Mouse (Mus musculus) urinary bladder, adult 18-20 months (tissue): ENCODE measurements around the gene Mep1a.

ENCODE experiments used
- DNase-seq, 2 experiments: peaks; one replicate each; pipeline ENCODE4 v3.0.0; 2022; ENCODE audit warnings: low spot score in 2 of 2, mixed read lengths in 2 of 2

Gene Mep1a

DNA sequence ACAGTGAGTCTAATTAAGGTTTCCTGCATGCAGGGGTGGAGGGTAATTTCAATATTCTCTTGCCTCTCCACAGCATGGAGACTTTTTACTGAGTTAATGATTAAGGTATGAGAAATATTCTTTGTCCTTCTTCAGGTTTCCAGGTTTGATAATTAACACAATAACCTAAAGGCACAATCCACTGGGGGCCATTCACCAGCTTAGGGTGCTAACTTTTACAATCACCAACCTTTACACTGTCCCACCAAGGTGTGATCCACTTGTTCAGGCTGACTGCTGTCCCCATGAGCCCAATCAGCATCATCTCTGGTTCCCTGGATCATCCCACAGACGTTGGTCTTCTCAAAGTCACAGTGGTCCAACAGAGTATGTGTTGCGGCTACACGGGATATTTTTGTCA, 16.6 kb downstream of the Mep1a start:
- no peak for DNase-seq

DNA sequence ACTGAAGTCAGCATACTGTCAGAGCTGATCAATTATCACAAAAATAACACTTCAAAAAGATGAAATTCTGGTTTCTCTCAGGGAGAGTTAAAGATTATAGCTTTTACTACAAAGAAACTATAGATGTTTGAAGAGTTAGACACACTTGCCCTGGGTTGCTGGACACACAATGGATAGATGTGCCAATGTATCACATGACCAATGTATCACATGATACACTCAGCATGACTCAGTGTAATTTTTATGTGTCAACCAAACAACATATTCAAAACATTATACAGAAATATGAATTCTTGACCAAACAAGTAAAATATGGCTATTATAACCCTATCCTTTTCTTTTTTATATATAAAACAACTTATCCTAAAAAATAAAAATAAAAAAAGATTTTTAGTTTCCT, 25.0 kb downstream of the Mep1a start:
- DNase-seq, result no peak

DNA sequence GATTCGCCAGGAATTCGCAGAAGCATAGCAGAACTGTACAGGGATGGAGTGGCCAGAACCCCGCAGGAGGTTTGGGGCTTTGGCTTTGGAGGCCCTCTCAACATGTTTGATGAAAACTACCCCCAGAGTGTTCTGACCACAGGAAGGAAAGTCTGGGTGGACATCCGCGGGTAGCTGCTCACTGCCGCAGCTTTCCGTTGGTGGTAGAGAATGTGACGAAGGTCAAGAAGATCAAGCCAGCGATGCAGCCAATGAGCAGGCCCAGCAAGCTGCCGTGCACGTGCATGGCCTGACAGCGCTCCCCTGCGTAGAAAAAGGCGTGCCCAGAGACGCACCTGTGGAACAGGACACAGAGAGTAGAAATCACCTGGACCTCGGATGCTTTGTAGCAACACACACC, 27.8 kb downstream of the Mep1a start:
- DNase-seq, result no peak

DNA sequence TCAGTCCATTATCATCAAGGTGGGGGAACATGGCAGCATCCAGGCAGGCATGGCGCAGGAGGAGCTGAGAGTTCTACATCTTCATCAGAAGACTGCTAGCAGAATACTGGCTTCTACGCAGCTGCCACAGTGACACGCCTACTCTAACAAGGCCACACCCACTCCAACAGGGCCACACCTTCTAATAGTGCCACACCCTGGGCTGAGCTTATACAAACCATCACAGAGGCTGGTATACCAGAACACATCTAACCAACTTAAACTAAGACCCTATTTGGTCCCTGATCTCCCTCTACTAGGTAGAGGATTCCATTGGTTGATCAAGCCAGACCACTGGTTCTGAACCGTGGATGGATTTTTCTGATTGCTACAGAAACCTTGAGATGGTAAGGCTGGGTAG, 30.1 kb downstream of the Mep1a start:
- DNase-seq, result no peak

DNA sequence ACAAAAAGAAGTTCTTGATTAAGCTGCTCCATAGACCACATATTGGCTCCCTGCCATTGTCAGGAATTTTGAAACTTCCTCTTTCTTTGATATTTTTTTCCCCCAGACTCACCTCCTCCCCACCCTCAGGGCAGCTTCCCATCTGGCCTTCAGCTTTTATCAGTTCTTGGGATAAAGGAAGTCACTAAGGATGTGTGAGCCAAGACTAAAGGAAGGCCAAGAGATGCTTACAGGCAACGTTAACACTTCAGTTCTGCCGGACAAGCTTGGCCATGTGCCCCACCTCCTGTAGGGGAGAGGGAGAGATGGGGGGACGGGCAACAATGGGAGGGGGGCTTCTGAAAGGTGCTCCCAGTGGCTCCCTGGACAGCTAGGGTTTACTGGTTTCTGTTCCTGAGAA, 32.6 kb downstream of the Mep1a start:
- no peak for DNase-seq

DNA sequence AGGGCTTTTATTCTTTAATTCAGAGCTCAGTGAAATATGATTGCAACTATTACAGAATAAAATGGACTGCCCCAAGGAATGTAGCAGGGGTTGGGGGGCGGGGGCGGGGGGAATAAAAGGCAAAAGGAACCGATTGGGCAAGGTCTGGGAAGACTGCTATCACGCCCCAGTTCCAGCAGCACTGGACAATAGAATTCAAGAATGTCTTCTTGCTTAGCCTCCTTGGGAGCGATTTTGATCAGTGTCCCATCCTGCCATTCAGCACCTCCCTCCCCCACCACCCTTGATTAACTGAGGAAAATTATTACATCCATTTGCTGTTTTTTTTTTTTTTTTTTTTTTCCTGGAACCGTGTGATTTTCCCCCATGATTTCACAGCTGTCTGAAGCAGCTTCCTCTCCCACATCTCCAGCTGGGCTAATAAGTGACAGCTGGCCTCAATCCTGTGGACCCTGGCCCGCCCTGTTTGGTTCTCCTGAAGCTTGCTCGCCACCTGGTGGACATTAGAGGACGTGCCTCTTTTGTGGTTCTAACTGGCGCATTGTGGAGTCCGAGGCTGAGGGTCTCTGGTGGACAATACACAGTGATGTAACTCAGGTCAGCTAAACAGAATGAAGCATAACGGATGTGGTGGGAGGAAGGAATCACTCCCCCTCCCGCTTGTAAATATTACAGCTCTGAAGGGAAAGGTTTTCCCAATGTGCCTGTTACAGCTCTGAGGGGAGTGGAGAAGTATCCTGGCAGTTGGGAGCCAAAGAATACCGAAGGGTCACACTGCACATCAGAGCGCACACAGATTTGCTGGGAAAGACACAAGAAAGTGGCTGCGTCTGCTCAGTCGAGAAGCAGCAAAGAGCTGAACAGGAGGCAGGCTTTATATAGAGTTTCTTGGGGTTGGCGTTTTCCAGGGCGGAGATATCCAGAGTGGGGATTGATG, 42.1 kb downstream of the Mep1a start:
- peak; percentile 29 to 37 for DNase-seq

DNA sequence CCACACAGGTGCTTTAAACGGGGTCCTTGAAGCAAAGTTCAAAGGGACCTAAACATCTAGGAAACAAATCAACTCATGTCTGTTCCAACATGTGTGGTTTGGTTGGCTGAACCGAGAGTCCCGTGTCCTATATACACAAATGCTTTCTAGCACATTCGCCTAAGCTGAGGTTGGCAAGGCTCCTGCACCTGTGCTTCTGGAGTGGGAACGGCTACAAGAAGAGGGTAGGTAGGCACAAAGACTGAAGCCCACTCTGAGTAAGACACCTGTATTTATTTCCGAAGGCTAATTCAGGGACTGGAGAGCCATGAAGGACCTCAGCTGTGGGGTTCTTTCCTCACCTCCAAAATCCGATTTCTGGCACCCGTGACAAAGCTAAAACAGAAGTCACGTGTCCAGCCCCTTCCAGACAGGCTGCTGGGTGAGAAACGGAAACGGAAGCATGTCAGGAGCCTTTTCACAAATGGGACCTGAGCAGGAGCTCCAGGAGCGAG, 42.8 kb downstream of the Mep1a start:
- no peak for DNase-seq

DNA sequence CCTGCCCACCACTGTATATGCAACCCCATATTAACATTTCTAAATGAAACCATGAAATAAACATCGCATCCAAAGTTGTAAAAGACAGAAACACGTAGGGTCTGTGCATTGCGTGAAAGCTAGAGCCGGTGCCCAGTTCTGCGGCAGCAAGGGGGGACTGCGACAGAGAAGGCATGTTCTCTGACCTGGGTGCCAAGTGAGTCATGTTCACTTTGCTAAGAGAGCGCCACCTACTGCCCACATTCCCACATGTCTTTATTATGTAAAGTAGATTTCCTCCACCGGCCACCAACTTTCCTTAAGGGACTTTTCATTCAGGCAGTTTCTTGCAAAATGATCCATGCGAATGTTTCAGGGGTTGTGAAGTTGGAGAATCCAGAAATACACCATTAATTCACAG, 44.0 kb downstream of the Mep1a start:
- peak; percentile 46 to 67 for DNase-seq

DNA sequence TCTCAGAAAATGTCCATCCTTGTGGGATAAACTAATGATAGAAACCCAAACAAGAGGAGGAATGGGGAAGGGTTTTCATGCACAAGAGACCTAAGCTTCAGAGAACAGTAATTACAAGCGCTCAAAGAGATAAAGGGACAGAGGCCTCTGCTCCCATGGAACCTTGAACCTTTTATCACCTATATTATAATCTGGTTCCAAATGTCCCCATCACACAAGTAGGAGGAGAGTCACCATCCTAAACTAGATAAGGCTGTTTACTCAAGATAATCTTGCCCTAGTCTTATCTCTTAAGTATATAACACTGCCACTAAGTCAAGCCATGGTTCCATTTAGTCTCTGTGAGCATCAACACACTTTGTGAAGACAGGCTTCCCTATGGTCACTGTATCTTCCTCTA, 51.4 kb downstream of the Mep1a start:
- DNase-seq, result no peak

DNA sequence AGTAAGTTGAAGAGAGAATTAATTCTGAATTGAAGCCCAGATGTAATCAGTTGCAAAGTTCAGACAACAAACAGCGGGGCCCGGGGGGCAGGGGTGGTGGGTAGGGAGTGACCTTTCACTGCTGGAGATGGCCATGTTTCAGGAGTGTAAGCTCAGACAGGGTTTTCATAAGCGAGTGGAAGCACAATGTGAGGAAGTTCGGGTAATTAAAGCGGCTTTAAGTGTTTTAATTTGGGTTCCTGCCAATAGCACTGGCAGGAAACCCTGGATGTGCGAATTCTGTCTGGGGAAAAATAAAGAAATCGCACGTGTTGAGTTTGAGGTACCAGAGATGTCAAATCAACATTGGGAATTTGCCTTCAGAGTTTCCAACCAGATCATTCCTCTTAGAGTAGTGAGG, 68.1 kb downstream of the Mep1a start:
- no peak for DNase-seq

DNA sequence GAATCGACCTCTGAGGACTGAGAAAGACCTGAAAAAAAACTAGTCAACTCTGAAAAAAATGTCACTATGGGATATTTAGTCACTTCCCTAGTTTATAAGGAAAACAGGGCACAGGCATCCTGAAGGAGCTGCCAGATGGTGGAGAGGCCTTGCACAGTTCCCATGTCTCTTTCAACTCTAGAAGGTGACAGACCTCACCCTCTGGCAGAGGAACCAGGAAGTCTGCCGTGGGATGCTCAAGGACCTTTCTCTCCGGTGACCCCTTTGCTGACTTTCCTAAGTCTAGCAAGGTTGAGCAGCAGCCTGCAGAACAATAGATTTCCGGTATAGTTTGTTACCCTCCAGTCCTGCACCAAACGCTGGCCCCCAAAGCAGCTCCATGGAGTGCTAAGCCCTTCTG, 70.9 kb downstream of the Mep1a start:
- no peak for DNase-seq
